Mouse (Mus musculus) heart, adult 18-20 months (tissue): Measurements from ENCODE around the gene Kat14. TPM values are rescaled to one million over a fixed set of nuclear protein-coding genes. Genes with fewer than 3 reads are reported as not detected.

Source experiments
- DNase-seq, 2 experiments: peaks; one replicate each; pipeline ENCODE4 v3.0.0; 2021 to 2022; ENCODE audit warnings: mixed read lengths in 1 of 2
- total RNA-seq, 2 experiments: library from RNA; stranded (reverse); gene quantifications; 2 replicates each; pipeline ENCODE4 v1.2.3; 2021

Gene Kat14
- total RNA-seq, 2 experiments from 2014 or later: 27.4 to 27.5 TPM

- DNase-seq: peak; percentile 72 to 89
Measured at GRCm38 (mm10) chr2:144452364-144453008, 83.7 kb downstream of the Kat14 start.

Other genes starting within 250 kb of the Kat14 start
- 10 to 100 TPM; 16.2 to 17.9 TPM for gene Mgme1, start 98.3 kb upstream of the Kat14 start, total RNA-seq
- gene Snx5, start 98.1 kb upstream of the Kat14 start, total RNA-seq: 10 to 100 TPM; 59.7 to 65.9 TPM
- gene Ovol2, start 36.8 kb upstream of the Kat14 start, total RNA-seq: not detected
- gene Pet117, start within 50 bp of the Kat14 start, total RNA-seq: 10 to 100 TPM in 1 of 2 experiments, 1 to 10 TPM in 1; 8.8 to 10.7 TPM
- gene Dzank1, start 158.4 kb downstream of the Kat14 start, total RNA-seq: under 1 TPM; 0.59 to 0.60 TPM
- gene Polr3f, start 158.7 kb downstream of the Kat14 start, total RNA-seq: 10 to 100 TPM; 10.8 to 11.3 TPM
- 10 to 100 TPM; 10.6 to 13.1 TPM for gene Rbbp9, start 181.9 kb downstream of the Kat14 start, total RNA-seq
- gene Sec23b, start 187.2 kb downstream of the Kat14 start, total RNA-seq: 10 to 100 TPM; 18.9 to 22.2 TPM
- gene Smim26, start 225.1 kb downstream of the Kat14 start, total RNA-seq: 100 to 1,000 TPM; 103 to 108 TPM
- gene Dtd1, start 230.9 kb downstream of the Kat14 start, total RNA-seq: 10 to 100 TPM; 18.4 to 19.9 TPM